Mouse (Mus musculus) CH12.LX (cell line): Measurements from ENCODE around the gene Nme1. TPM values are rescaled to one million over a fixed set of nuclear protein-coding genes. Genes with fewer than 3 reads are reported as not detected.

Experiments used
- DNase-seq: peaks from one replicate; pipeline ENCODE4 v3.0.0-alpha.2; 2013; ENCODE audit errors: extremely low read depth
- H3K27ac ChIP-seq: 2 replicates; pipeline ENCODE4 v1.5.1; 2012; ENCODE audit warnings: low read depth, mild to moderate bottlenecking, control low read depth, moderate library complexity; ENCODE audit not compliant: insufficient read depth
- H3K27me3 ChIP-seq: replicated peaks from 2 replicates; pipeline ENCODE3; 2012; ENCODE audit warnings: inconsistent platforms
- H3K36me3 ChIP-seq, 2 experiments: replicated peaks in 1 of 2; 2 replicates each; pipeline versions ENCODE3 to v1.6.1; 2012; ENCODE audit warnings: inconsistent platforms in 1 of 2, low read length in 1 of 2, mild to moderate bottlenecking in 1 of 2, mixed read lengths in 1 of 2, moderate library complexity in 1 of 2; ENCODE audit not compliant: control insufficient read depth in 1 of 2, insufficient read depth in 1 of 2
- H3K4me1 ChIP-seq, 2 experiments: 2 replicates each; pipeline ENCODE4 v1.6.1; 2012; ENCODE audit warnings: inconsistent platforms in 1 of 2, moderate library complexity in 1 of 2; ENCODE audit not compliant: insufficient read depth in 2 of 2, control insufficient read depth in 1 of 2
- H3K4me2 ChIP-seq: 2 replicates; pipeline ENCODE4 v1.6.1; 2012; ENCODE audit warnings: low read depth, mild to moderate bottlenecking, control low read depth; ENCODE audit not compliant: poor library complexity, insufficient read depth, severe bottlenecking
- H3K4me3 ChIP-seq, 3 experiments: fragments of 150-350 bp in 1 of 3; sonication (generic) in 1 of 3; replicated peaks in 1 of 3; 2 replicates each; pipeline versions ENCODE3 to v1.5.1; 2011 to 2012; ENCODE audit warnings: low read depth in 2 of 3, low read length in 2 of 3, mild to moderate bottlenecking in 2 of 3, moderate library complexity in 2 of 3, control low read depth in 1 of 3, improper control_type of control experiment in 1 of 3, inconsistent platforms in 1 of 3, mixed read lengths in 1 of 3; ENCODE audit not compliant: poor library complexity in 1 of 3
- H3K79me2 ChIP-seq: replicated peaks from 2 replicates; pipeline ENCODE4 v1.6.1; 2012; ENCODE audit warnings: mild to moderate bottlenecking, moderate library complexity; ENCODE audit not compliant: control insufficient read depth, poor library complexity, insufficient read depth, severe bottlenecking; ENCODE audit errors: extremely low read depth
- H3K9ac ChIP-seq: 2 replicates; pipeline ENCODE4 v1.6.1; 2012; ENCODE audit warnings: low read depth, mild to moderate bottlenecking, control low read depth, moderate library complexity; ENCODE audit not compliant: insufficient read depth
- H3K9me3 ChIP-seq: replicated peaks from 2 replicates; pipeline ENCODE3; 2012; ENCODE audit warnings: low read length, inconsistent platforms, mixed read lengths
- BHLHE40 ChIP-seq: IDR thresholded peaks from 2 replicates; pipeline ENCODE4 v1.6.1; 2011; ENCODE audit warnings: mild to moderate bottlenecking, low read depth, low read length, improper control_type of control experiment
- ELF1 ChIP-seq: IDR thresholded peaks from 2 replicates; pipeline ENCODE4 v1.6.1; 2014; ENCODE audit warnings: low read depth, mild to moderate bottlenecking, inconsistent platforms, low read length, improper control_type of control experiment
- EP300 ChIP-seq: IDR thresholded peaks from 2 replicates; pipeline ENCODE4 v1.6.1; 2011; ENCODE audit warnings: low read length, improper control_type of control experiment
- JUND ChIP-seq: conservative IDR thresholded peaks from 2 replicates; pipeline ENCODE4 v1.6.1; 2011; ENCODE audit warnings: low read depth, low read length, improper control_type of control experiment
- MAZ ChIP-seq: IDR thresholded peaks from 2 replicates; pipeline ENCODE4 v1.6.1; 2012; ENCODE audit warnings: low read depth, mild to moderate bottlenecking, inconsistent platforms, low read length, improper control_type of control experiment, moderate library complexity
- MEF2A ChIP-seq: IDR thresholded peaks from 2 replicates; pipeline ENCODE4 v1.6.1; 2014; ENCODE audit warnings: low read depth, mild to moderate bottlenecking, inconsistent platforms, low read length, improper control_type of control experiment, borderline replicate concordance
- MYC ChIP-seq: IDR thresholded peaks from 2 replicates; pipeline ENCODE4 v1.6.1; 2011; ENCODE audit warnings: low read depth, mild to moderate bottlenecking, improper control_type of control experiment, low read length
- NELFE ChIP-seq: IDR thresholded peaks from 2 replicates; pipeline ENCODE4 v1.6.1; 2011; ENCODE audit warnings: low read depth, low read length, improper control_type of control experiment
- POLR2AphosphoS2 ChIP-seq: IDR thresholded peaks from 2 replicates; pipeline ENCODE4 v1.6.1; 2011; ENCODE audit warnings: low read depth, low read length, improper control_type of control experiment
- RCOR1 ChIP-seq: conservative IDR thresholded peaks from 2 replicates; pipeline ENCODE4 v1.6.1; 2012; ENCODE audit warnings: low read depth, mild to moderate bottlenecking, inconsistent platforms, low read length, improper control_type of control experiment
- TBP ChIP-seq: conservative IDR thresholded peaks from 2 replicates; pipeline ENCODE4 v1.6.1; 2011; ENCODE audit warnings: low read depth, low read length, improper control_type of control experiment
- UBTF ChIP-seq: IDR thresholded peaks from 2 replicates; pipeline ENCODE4 v1.6.1; 2012; ENCODE audit warnings: low read depth, mild to moderate bottlenecking, inconsistent platforms, low read length, improper control_type of control experiment, moderate library complexity
- ZMIZ1 ChIP-seq: IDR thresholded peaks from 2 replicates; pipeline ENCODE4 v1.6.1; 2012; ENCODE audit warnings: low read depth, mild to moderate bottlenecking, inconsistent platforms, low read length, improper control_type of control experiment
- ZNF384 ChIP-seq: IDR thresholded peaks from 2 replicates; pipeline ENCODE4 v1.6.1; 2012; ENCODE audit warnings: low read depth, low read length, improper control_type of control experiment, inconsistent platforms
- dilution Hi-C: fragments of 300-500 bp; cut with MboI; formaldehyde crosslinking; loops from 2 replicates; pipeline ENCODE4 v1.14.3; 2020; ENCODE audit warnings: low sequenced_read_pairs; ENCODE audit not compliant: extremely low pct_unique_long_range_greater_than_20kb, extremely low pct_ligation_motif_present
- in situ Hi-C: fragments of 300-500 bp; cut with MboI; formaldehyde crosslinking; loops from 3 replicates; pipeline ENCODE4 v1.14.3; 2019; ENCODE audit warnings: low sequenced_read_pairs, low pct_ligation_motif_present, low pct_unique_long_range_greater_than_20kb, mixed read lengths
- polyA plus RNA-seq: library from polyadenylated mRNA; unstranded; fragments of >175 nt; gene quantifications from 2 replicates; pipeline ENCODE4 v1.2.1, GENCODE M21; 2012; ENCODE audit warnings: low read depth; ENCODE audit not compliant: insufficient read length
- total RNA-seq, 2 experiments: library from RNA; depleted of rRNA; stranded (reverse); fragments of 300-350 nt in 1 of 2; fragments of >200 nt in 1 of 2; gene quantifications; 2 replicates each; pipeline ENCODE4 v1.2.3; 2012 to 2014

The Nme1 gene
- total and polyA plus RNA-seq, 3 experiments: 129 to 443 (median 187) TPM

GRCm38 (mm10) chr11:93957746-93958145 lies 10.6 kb downstream of the Nme1 start:
- no peak overlapping the region for H3K4me2 ChIP-seq
- dilution Hi-C loops: no loop called here
- H3K36me3 ChIP-seq: peaks cover 45 to 69% of the 10 kb centered on the region in 2 experiments
- H3K27ac ChIP-seq: peak overlapping the region; percentile 2; the same call in 1 of the 2 replicates
- H3K27me3 ChIP-seq: no peaks in the 10 kb centered on the region
- no peak for TF ChIP-seq MEF2A
- no peak for TF ChIP-seq MAZ
- no peak for TF ChIP-seq ZNF384
- TF ChIP-seq BHLHE40: no peak
- no peak for TF ChIP-seq UBTF
- TF ChIP-seq TBP: no peak
- no peak for TF ChIP-seq ELF1
- no peak for TF ChIP-seq JUND
- no peak for TF ChIP-seq RCOR1
- TF ChIP-seq, all 38 proteins: peak for 0
- Histone ChIP-seq H3K4me1 (peaks cover 6 to 34% of the 10 kb centered on the region in 2 experiments; a peak in 3 of 4 replicates), H3K9ac (no peak overlapping the region), H3K79me2 (peaks cover 27% of the 10 kb centered on the region), H3K4me3 (no peak overlapping the region), H3K9me3 (no peaks in the 10 kb centered on the region)
- DNase-seq: no peak
- in situ Hi-C loops: loop anchor here (25.0 kb wide), 1 partner anchor 305 kb away; no protein-coding TSS in a partner anchor

GRCm38 (mm10) chr11:93957031-93957555 lies 11.2 kb downstream of the Nme1 start:
- dilution Hi-C loops: no loop called here
- no peaks in the 10 kb centered on the region for H3K27me3 ChIP-seq
- peaks cover 6 to 41% of the 10 kb centered on the region in 2 experiments; a peak in 3 of 4 replicates for H3K4me1 ChIP-seq
- peaks cover 44 to 69% of the 10 kb centered on the region in 2 experiments for H3K36me3 ChIP-seq
- H3K9me3 ChIP-seq: no peaks in the 10 kb centered on the region
- no peak overlapping the region for H3K4me3 ChIP-seq
- H3K79me2 ChIP-seq: peaks cover 34% of the 10 kb centered on the region
- DNase-seq: no peak
- peak; percentile 51; the same call in 1 of the 2 replicates for TF ChIP-seq ZMIZ1
- TF ChIP-seq MYC: no peak
- TF ChIP-seq POLR2AphosphoS2: peak; percentile 46
- TF ChIP-seq MAZ: 0 out of 2 replicates have a peak, but pooled peaks have one; percentile 10
- TF ChIP-seq NELFE: 0 out of 2 replicates have a peak, but pooled peaks have one; percentile 30
- no peak for TF ChIP-seq EP300
- in situ Hi-C loops: loop anchor here (25.0 kb wide), 1 partner anchor 305 kb away; no protein-coding TSS in a partner anchor
- H3K9ac ChIP-seq: no peak overlapping the region
- peak overlapping the region; percentile 44 for H3K27ac ChIP-seq
- H3K4me2 ChIP-seq: no peak overlapping the region
